Mouse (Mus musculus): ENCODE results near the gene Rpap3.
A peak's percentile ranks its signal among the peaks of the same experiment; 100 is the strongest.
"Not testable (repeated sequence)": the region's sequence is repeated elsewhere in the genome, so short reads cannot be mapped to it uniquely, and the experiment has no call there.

Gene Rpap3

DNA sequence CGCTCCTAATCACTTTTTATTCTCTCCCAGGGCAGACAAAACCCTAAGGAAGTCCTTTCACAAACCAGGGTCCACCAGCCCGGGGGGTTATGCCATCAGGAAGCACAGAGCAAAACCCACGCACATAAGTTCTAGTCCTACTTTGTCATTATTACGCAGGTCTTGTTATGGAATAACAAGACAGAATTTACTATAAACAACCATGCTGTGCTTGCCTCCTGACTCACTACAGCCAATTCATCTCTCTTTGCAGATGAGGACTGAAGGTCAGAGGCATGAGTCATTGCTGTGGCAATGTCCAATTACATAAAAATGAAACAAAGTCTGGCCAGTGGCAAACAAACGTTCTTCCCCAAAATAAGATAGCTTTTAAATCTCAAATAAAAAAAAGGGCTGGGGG, 12.2 kb downstream of the Rpap3 start:
- DNase-seq (ENCODE audit: low read depth), result peak; percentile 74

- no peak for DNase-seq (ENCODE audit: low read depth)
These were observed 21.5 kb downstream of the Rpap3 start for GRCm38 (mm10) chr15:97684118-97684517.

GRCm38 (mm10) chr15:97682053-97682452, 23.6 kb downstream of the Rpap3 start:
- no peak for DNase-seq (ENCODE audit: low read depth)

DNA sequence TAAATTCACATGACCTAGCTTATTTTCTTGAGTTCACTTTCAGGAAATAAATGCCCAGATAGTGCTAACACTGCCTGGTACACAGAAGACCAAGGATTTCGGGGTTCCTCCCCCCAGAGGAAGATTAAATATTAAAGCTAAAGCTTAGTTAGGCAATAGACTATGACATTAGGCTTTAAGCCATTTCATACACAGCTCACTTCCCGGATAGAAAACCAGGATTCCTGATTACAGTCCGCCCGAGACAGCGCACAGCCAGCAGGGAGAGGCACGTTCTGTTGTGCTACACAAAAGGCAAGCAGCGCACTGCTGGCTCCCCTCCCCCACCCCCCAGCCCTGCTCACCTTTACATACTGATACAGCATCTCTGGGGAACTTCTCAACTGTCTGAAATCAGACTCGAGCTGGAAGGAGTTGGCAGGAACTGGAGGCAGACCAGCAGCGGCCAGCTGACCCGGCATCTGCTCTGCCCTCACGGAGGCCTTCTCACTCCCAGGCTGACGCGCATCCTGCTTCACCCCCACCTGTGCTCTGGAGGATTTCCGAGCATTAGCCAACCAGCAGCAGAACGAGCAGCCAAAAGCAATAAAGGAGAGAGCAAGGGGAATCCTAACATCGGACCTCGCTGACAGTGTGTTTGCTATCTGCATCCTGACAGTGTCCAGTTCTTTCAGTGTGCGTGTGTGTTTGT, 25.5 kb downstream of the Rpap3 start:
- no peak for DNase-seq (ENCODE audit: low read depth)

- DNase-seq (ENCODE audit: low read depth), result no peak
These were observed 28.3 kb downstream of the Rpap3 start for GRCm38 (mm10) chr15:97677341-97677740.

DNA sequence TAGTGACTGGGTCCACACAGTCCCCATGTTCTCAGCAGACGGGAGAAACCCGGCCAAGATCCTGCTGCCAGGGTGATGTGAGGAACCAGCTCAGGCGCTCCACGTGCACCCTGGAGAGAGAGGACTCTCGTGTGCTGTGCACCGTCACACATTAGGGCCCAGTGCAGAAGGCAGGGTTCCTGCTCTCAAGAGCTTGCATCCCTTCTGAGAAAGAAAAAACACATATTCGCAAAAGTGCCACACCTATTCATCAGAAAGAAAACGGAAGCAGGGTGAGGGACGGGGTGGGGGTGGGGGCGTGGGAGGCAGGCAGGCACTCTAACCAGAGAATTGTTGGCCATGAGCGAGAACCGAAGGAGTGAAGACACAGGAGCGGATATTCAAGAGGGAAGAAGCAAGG, 29.7 kb downstream of the Rpap3 start:
- no peak for DNase-seq (ENCODE audit: low read depth)

GRCm38 (mm10) chr15:97674423-97674822, 31.2 kb downstream of the Rpap3 start:
- DNase-seq (ENCODE audit: low read depth), result no peak

GRCm38 (mm10) chr15:97673256-97674000, 32.2 kb downstream of the Rpap3 start:
- DNase-seq (ENCODE audit: low read depth), result no peak

DNA sequence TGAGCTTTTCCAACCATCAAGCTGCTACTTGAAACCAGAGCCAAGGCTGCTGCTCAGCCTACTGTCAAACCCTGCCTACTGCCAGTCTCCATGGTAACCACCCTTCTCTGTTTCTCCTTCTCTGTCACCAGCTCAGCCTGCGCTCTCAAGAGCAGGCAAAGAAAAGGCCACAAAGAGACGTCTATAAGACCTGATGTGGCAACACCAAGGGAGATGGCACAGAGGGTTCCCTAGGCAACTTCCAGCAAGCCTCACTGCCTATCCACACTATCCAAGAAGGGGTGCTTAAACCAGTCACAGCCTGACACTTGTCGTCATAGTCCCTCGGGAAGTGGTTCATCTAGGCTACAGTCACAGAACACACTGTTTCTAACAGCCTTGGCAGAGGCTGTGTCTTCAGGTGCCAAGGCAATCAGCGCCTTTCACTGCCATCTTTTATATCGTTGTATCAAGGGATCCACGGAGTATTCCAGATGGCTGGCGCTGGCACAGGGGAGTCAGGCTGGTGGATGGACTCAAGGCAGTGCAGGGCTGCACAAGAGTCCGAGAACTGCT, 33.3 kb downstream of the Rpap3 start:
- no peak for DNase-seq (ENCODE audit: low read depth)

GRCm38 (mm10) chr15:97670554-97670953, 35.1 kb downstream of the Rpap3 start:
- no peak for DNase-seq (ENCODE audit: low read depth)

DNA sequence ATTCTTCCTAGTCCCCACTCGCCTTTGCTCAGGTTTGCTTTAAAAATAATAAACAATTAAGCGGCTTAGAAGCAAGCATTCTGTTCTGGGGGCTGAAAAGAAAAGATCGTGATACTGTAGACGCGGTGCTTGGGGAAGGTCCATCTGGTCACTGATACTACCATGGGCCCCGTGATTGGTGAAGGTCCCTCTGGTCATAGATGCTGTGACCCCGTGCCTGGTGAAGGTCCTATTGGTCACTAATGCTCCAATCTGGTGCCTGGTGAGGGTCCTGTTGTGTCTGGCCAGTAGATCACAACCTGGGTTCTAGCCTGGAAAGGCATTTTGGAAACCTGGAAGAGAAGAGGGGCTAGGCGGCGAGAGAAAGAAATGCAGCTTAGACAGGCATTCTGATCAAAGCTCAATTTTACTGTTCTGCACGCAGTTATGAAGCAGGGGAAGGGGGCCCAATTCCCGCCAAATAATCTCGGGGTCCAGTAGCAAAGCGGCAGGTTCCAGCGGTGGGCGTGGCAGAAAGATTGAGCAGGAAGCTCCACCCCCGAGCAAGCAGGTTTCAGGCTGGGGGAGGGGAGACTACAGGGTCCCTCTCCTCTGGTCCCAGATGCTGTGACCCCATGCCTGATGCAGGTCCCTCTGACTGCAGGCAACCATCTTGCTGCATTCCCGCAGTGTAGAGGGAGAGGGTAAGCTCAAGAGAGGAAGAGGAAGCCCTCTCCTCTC, 37.3 kb downstream of the Rpap3 start:
- not testable (repeated sequence) for DNase-seq (ENCODE audit: low read depth)

GRCm38 (mm10) chr15:97667437-97667836, 38.2 kb downstream of the Rpap3 start:
- DNase-seq (ENCODE audit: low read depth), result peak; percentile 89

DNA sequence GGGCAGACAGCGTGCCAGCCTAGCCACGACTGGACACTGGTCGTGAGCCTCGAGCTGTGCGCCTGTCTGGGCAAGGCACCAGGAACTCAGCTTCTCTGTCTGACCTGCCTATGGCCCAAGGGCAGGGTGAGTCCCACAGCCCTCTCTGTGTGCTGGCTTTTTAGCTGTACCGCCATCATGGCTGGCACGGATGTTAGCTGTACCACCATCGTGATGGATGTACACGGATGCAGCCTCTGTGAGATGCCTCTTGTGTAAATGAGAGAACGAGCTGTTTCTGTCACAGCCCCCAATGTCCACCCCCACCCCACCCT, 39.2 kb downstream of the Rpap3 start:
- DNase-seq (ENCODE audit: low read depth), result no peak

DNA sequence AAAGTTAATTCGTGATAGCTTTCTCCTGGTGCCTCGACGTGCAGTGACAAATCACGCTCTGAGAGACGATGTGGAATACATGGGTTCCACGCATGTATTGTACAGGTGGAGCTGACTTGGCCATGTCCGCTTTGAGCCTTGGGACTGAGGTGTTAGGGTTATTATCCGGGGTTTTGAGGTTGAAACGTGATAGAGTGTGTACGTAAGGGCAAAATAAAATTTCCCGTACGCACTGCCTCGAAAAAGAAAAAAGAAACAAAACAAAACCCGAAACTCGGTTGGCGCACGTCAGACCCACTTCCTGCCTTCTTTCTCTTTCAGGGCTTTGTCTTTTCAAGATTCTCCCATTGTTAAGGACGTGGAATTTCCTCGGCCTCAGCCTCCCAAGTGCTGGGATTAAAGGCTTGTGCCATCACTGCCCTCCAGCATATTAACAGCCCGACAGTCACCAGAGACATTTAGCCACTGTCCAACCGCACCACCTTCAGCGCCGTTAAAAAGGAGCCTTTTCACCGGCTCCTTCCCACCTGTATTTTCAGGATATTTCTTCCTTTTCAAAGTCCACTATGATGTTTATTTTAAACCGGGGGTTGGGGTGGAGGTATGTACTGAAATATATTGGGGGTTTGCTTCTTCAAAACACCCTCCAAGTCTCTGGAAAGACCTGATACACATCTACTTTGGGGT, 39.7 kb downstream of the Rpap3 start:
- no peak for DNase-seq (ENCODE audit: low read depth)

DNA sequence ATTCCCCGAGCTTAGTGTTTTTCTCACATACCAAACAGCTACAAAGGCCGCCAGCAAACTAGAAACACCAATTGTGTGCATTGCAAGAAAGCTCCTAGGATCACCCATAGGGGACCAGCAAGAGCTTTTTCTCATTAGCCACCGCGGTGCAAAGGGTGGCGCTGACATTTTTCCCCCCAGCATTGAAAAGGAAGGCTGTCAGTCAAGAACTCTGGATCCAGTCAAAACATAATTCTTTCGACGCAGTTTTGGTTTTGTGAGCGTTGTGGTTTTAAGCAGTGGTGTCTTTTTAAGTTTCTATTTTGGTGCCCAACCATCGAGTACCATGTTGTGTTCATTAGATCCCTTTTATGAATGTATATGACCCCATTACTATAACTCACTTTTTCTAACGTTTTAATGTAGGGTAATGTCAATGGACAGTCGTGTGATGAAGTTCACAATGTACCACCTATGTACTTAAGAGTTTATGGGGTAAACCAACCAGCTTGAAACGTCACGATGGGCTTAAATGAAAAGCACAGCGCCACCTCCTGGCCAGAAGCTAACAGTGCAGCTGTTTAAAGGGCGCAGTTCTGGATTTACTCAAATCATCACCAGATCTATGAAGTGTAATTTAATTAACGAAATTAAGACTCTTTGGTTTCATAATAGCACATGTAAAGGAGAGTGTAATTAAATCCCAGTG, 40.5 kb downstream of the Rpap3 start:
- DNase-seq (ENCODE audit: low read depth), result peak; percentile 86

GRCm38 (mm10) chr15:97663750-97664406, 41.7 kb downstream of the Rpap3 start:
- peak; percentile 89 for DNase-seq (ENCODE audit: low read depth)

DNA sequence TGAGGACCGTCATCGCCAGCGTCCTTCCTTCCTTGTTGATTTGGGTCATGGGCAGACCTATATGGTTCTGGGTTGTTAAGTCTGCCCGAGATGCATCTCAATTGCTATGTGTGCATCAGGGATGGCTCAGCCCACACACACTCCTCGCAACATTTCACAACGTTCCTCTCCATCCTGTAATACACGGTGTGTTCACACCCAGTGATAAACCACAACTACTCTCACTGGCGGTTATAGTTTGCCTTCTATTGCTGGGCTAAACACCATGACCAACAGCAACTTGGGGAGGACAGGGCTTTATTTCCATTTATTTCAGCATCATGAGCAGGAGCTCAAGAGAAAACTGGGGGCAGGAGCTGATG, 46.9 kb downstream of the Rpap3 start:
- peak; percentile 37 for DNase-seq (ENCODE audit: low read depth)

DNA sequence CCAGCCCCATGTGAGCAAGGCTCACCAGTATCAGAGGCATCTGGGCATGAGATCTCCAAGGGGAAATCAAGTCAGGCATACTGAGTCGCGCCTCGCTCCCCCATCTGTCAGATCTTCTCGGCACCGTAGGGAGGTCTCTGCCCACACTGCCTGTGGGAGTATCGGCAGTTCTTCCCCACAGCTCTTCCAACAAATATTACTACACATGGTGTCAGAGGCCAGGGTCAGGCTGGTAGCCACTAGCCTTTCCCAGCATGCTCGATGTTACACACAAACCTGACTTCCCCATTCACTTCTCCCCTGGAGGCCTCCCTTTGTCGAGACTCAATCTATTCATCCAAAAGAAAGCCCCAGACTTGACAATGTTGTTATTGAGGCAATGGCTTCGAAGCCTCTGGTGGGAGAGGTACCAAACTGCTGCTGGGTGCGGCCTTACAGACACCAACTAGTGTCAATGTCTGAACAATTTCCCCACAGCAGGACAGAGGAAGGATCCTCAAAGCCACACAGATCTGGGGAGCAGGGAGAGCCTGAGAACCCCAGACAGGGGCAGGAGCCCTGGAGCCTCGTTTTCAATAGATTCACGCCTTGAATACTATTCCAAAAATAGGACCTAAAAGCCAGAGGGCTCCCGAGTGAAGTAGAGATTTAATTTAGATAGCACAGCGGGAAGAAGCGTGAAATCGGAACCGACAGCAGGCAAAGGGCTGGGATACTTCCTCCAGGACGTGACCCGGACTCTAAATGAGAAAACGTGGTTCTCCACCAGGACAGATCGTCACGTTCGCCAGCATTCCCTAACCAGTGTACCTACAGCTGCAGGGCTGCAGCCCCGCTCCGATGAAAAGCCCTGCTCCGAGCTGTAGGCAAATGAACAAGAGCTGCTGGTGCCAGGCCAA, 47.5 kb downstream of the Rpap3 start:
- no peak for DNase-seq (ENCODE audit: low read depth)

GRCm38 (mm10) chr15:97657420-97657819, 48.2 kb downstream of the Rpap3 start:
- no peak for DNase-seq (ENCODE audit: low read depth)

GRCm38 (mm10) chr15:97649726-97650125, 55.9 kb downstream of the Rpap3 start:
- DNase-seq (ENCODE audit: low read depth), result no peak

All from 416B (cell line).